Mouse (Mus musculus): Measurements from ENCODE around the gene Esrrb. TPM values are rescaled to one million over a fixed set of nuclear protein-coding genes. Genes with fewer than 3 reads are reported as not detected.

Gene Esrrb
- polyA plus RNA-seq, 1 experiment from 2014 or later: 0.44 TPM

- peaks cover 8% of the 10 kb centered on the region for H3K4me1 ChIP-seq
- H3K9me3 ChIP-seq (replicated peaks): no peaks in the 10 kb centered on the region
- H3K4me3 ChIP-seq (replicated peaks): no peak overlapping the region
- WGBS: 19% methylated on average over 6 of the region's 6 CpGs
- H3K36me3 ChIP-seq: no peaks in the 10 kb centered on the region
- no peak for ATAC-seq (ENCODE audit: insufficient number of reproducible peaks, low FRiP score, low TSS enrichment, low read depth)
- no peak overlapping the region for H3K27ac ChIP-seq (replicated peaks)
- no peak overlapping the region for H3K4me2 ChIP-seq (replicated peaks)
- no peak overlapping the region for H3K9ac ChIP-seq
- no peaks in the 10 kb centered on the region for H3K27me3 ChIP-seq
Observed at GRCm38 (mm10) chr12:86498765-86499164, 137.8 kb downstream of the Esrrb start.

DNA sequence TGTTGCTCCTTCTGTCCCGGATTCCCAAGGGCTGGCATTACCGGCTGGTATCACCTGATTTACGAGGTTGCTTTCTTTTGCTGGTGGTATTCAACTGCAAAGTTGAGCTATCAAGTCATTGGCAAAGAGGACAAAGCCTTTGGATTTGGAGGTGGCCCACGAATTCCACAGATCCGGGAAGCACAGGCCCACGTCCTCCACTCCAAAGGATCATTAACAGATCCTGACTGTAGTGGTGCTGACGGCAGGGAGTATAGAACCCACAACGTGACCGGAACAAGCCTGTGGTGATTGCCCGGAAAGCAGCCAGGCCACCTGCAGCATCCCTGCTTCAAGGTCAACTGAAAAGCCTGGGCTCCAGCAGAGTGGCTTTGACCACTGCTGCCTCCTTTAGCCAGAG lies 140.8 kb downstream of the Esrrb start:
- no peaks in the 10 kb centered on the region for H3K36me3 ChIP-seq
- no peaks in the 10 kb centered on the region for H3K9me3 ChIP-seq (replicated peaks)
- H3K4me3 ChIP-seq (replicated peaks): no peak overlapping the region
- no peak overlapping the region for H3K4me2 ChIP-seq (replicated peaks)
- H3K27ac ChIP-seq (replicated peaks): no peak overlapping the region
- ATAC-seq (ENCODE audit: insufficient number of reproducible peaks, low FRiP score, low TSS enrichment, low read depth): no peak
- H3K9ac ChIP-seq: no peak overlapping the region
- H3K27me3 ChIP-seq: no peaks in the 10 kb centered on the region
- WGBS: 82% methylated on average over 10 of the region's 10 CpGs
- peaks cover 8% of the 10 kb centered on the region for H3K4me1 ChIP-seq

- Histone ChIP-seq H3K36me3 (no peaks in the 10 kb centered on the region), H3K27ac (replicated peaks) (no peak overlapping the region), H3K27me3 (no peaks in the 10 kb centered on the region; the same call in 1 of the 2 replicates), H3K4me3 (replicated peaks) (no peak overlapping the region), H3K4me2 (replicated peaks) (no peak overlapping the region), H3K9ac (no peak overlapping the region), H3K4me1 (peaks cover 3% of the 10 kb centered on the region), H3K9me3 (replicated peaks) (no peaks in the 10 kb centered on the region)
- 66% methylated on average over 4 of the region's 4 CpGs for WGBS
- no peak for ATAC-seq (ENCODE audit: insufficient number of reproducible peaks, low FRiP score, low TSS enrichment, low read depth)
Observed at GRCm38 (mm10) chr12:86503921-86504320, 143.0 kb downstream of the Esrrb start.

- H3K4me1 ChIP-seq: no peaks in the 10 kb centered on the region
- H3K4me2 ChIP-seq (replicated peaks): no peak overlapping the region
- H3K27ac ChIP-seq (replicated peaks): no peak overlapping the region
- H3K4me3 ChIP-seq (replicated peaks): no peak overlapping the region
- no peak overlapping the region for H3K9ac ChIP-seq
- H3K9me3 ChIP-seq (replicated peaks): no peaks in the 10 kb centered on the region
- WGBS: 68% methylated on average over 3 of the region's 3 CpGs
- no peaks in the 10 kb centered on the region for H3K36me3 ChIP-seq
- ATAC-seq (ENCODE audit: insufficient number of reproducible peaks, low FRiP score, low TSS enrichment, low read depth): no peak
- H3K27me3 ChIP-seq: no peaks in the 10 kb centered on the region; the same call in 1 of the 2 replicates
Observed at GRCm38 (mm10) chr12:86504321-86504720, 143.4 kb downstream of the Esrrb start.

DNA sequence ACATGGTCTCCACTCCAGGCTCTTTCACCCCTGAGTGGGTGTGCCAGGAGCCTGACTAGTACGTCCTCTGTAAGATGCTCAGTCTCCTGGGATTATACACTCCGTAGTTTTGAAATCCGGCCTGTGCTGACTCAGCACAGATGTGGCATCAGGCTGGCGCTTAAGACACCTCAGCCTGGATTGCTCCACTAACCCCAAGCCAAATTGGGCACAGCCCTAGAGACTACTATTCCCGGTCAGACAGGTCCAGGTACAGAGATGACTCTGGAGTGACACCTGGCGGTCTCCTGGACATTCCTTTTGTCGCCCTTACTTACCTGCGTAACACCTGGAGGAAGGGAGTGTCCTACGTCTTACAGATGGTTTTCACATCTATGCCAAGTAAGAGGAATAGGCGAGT lies 146.8 kb downstream of the Esrrb start:
- H3K9me3 ChIP-seq (replicated peaks): no peaks in the 10 kb centered on the region
- H3K4me2 ChIP-seq (replicated peaks): no peak overlapping the region
- H3K4me3 ChIP-seq (replicated peaks): no peak overlapping the region
- no peaks in the 10 kb centered on the region for H3K4me1 ChIP-seq
- no peak overlapping the region for H3K9ac ChIP-seq
- WGBS: 73% methylated on average over 10 of the region's 10 CpGs
- H3K36me3 ChIP-seq: no peaks in the 10 kb centered on the region
- ATAC-seq (ENCODE audit: insufficient number of reproducible peaks, low FRiP score, low TSS enrichment, low read depth): no peak
- no peak overlapping the region for H3K27ac ChIP-seq (replicated peaks)
- H3K27me3 ChIP-seq: no peaks in the 10 kb centered on the region; the same call in 1 of the 2 replicates

- Histone ChIP-seq H3K4me1 (no peaks in the 10 kb centered on the region), H3K27me3 (no peaks in the 10 kb centered on the region; the same call in 1 of the 2 replicates), H3K4me2 (replicated peaks) (no peak overlapping the region), H3K27ac (replicated peaks) (no peak overlapping the region), H3K9me3 (replicated peaks) (no peaks in the 10 kb centered on the region), H3K9ac (no peak overlapping the region), H3K36me3 (no peaks in the 10 kb centered on the region), H3K4me3 (replicated peaks) (no peak overlapping the region)
- 64% methylated on average over 6 of the region's 6 CpGs for WGBS
- no peak for ATAC-seq (ENCODE audit: insufficient number of reproducible peaks, low FRiP score, low TSS enrichment, low read depth)
Observed at GRCm38 (mm10) chr12:86508313-86508988, 147.5 kb downstream of the Esrrb start.

GRCm38 (mm10) chr12:86509295-86510279 lies 148.7 kb downstream of the Esrrb start:
- WGBS: 33% methylated on average over 13 of the region's 13 CpGs
- Histone ChIP-seq H3K4me3 (replicated peaks) (no peak overlapping the region), H3K4me2 (replicated peaks) (no peak overlapping the region), H3K9me3 (replicated peaks) (no peaks in the 10 kb centered on the region), H3K27ac (replicated peaks) (no peak overlapping the region), H3K9ac (no peak overlapping the region), H3K36me3 (no peaks in the 10 kb centered on the region), H3K27me3 (no peaks in the 10 kb centered on the region; the same call in 1 of the 2 replicates), H3K4me1 (no peaks in the 10 kb centered on the region)
- ATAC-seq (ENCODE audit: insufficient number of reproducible peaks, low FRiP score, low TSS enrichment, low read depth): no peak

DNA sequence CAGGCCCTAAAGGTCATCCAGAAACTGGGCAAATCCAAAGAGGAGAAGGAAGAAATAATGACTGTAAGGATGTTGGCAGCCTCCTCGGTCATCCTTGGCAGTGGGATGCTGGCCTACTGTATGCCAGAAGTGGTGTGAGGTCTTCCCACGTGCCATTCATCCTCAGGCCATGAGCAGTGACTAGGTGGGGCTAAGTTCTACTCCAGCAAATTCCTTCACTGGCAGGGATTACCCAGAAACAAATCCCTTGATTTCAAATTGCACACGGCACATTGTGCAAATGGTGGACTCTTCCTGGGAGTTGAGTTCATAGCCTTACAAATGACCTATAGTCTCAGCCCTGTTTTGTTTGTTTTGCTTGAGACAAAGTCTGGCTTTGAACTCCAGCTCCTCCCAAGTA lies 151.4 kb downstream of the Esrrb start:
- H3K4me3 ChIP-seq (replicated peaks): no peak overlapping the region
- no peak overlapping the region for H3K27ac ChIP-seq (replicated peaks)
- H3K4me2 ChIP-seq (replicated peaks): no peak overlapping the region
- no peaks in the 10 kb centered on the region for H3K9me3 ChIP-seq (replicated peaks)
- no peak for ATAC-seq (ENCODE audit: insufficient number of reproducible peaks, low FRiP score, low TSS enrichment, low read depth)
- no peaks in the 10 kb centered on the region; the same call in 1 of the 2 replicates for H3K27me3 ChIP-seq
- no peak overlapping the region for H3K9ac ChIP-seq
- WGBS: 75% methylated on average over 3 of the region's 3 CpGs
- H3K4me1 ChIP-seq: no peaks in the 10 kb centered on the region
- no peaks in the 10 kb centered on the region for H3K36me3 ChIP-seq

- Histone ChIP-seq H3K4me1 (no peaks in the 10 kb centered on the region), H3K9ac (no peak overlapping the region), H3K4me3 (replicated peaks) (no peak overlapping the region), H3K36me3 (no peaks in the 10 kb centered on the region), H3K4me2 (replicated peaks) (no peak overlapping the region), H3K9me3 (replicated peaks) (no peaks in the 10 kb centered on the region), H3K27ac (replicated peaks) (no peak overlapping the region), H3K27me3 (peaks cover 8% of the 10 kb centered on the region; the same call in 1 of the 2 replicates)
- no peak for ATAC-seq (ENCODE audit: insufficient number of reproducible peaks, low FRiP score, low TSS enrichment, low read depth)
- 79% methylated on average over 4 of the region's 4 CpGs for WGBS
Observed at GRCm38 (mm10) chr12:86513596-86513995, 152.7 kb downstream of the Esrrb start.

DNA sequence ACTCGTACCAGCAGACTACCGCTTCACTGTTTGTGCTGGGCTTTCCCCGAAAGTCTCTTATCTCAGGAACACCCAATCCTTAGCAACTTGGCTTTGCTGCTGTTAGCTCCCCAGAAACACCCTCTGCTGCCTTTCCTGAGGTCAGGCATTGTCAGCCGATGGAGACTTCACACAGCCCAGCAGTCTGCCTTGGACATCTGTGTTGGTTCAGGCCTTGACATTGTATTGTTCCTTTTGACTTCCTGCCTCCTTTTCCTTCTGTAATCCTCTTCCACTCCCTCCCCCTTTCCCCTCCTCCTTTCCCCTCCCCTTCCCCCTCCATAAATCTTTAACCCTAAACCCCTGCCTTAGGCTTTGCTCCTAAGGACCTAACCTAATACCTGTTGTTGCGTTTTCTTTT lies 155.7 kb downstream of the Esrrb start:
- Histone ChIP-seq H3K4me1 (no peaks in the 10 kb centered on the region), H3K36me3 (no peaks in the 10 kb centered on the region), H3K9ac (no peak overlapping the region), H3K27me3 (peaks cover 8% of the 10 kb centered on the region; the same call in 1 of the 2 replicates), H3K27ac (replicated peaks) (no peak overlapping the region), H3K9me3 (replicated peaks) (no peaks in the 10 kb centered on the region), H3K4me3 (replicated peaks) (no peak overlapping the region), H3K4me2 (replicated peaks) (no peak overlapping the region)
- ATAC-seq (ENCODE audit: insufficient number of reproducible peaks, low FRiP score, low TSS enrichment, low read depth): no peak
- WGBS: 69% methylated on average over 5 of the region's 5 CpGs

- WGBS: 41% methylated on average over 6 of the region's 6 CpGs
Observed at GRCm38 (mm10) chr12:86517721-86518120, 156.8 kb downstream of the Esrrb start.

More at GRCm38 (mm10) chr12:86517721-86518120, 156.8 kb downstream of the Esrrb start:
- H3K9me3 ChIP-seq (replicated peaks): no peaks in the 10 kb centered on the region
- H3K27ac ChIP-seq (replicated peaks): no peak overlapping the region
- H3K4me1 ChIP-seq: no peaks in the 10 kb centered on the region
- ATAC-seq (ENCODE audit: insufficient number of reproducible peaks, low FRiP score, low TSS enrichment, low read depth): no peak
- no peak overlapping the region for H3K4me3 ChIP-seq (replicated peaks)
- no peaks in the 10 kb centered on the region for H3K36me3 ChIP-seq
- H3K4me2 ChIP-seq (replicated peaks): no peak overlapping the region
- H3K27me3 ChIP-seq: peaks cover 8% of the 10 kb centered on the region; the same call in 1 of the 2 replicates
- no peak overlapping the region for H3K9ac ChIP-seq

All from embryonic facial prominence, embryonic 15.5 days (tissue).